Mouse (Mus musculus) urinary bladder, adult 2 months (tissue): ENCODE measurements around the gene Gck. TPM values are rescaled to one million over a fixed set of nuclear protein-coding genes. Genes with fewer than 3 reads are reported as not detected.

Source experiments
- DNase-seq: peaks from one replicate; pipeline ENCODE4 v3.0.0; 2022; ENCODE audit warnings: low spot score
- polyA plus RNA-seq: library from polyadenylated mRNA; depleted of rRNA; stranded (reverse); fragments of >200 nt; gene quantifications from 2 replicates; pipeline ENCODE4 v1.2.3, GENCODE M21; 2012; rRNA removed

The Gck gene
- polyA plus RNA-seq = 0.03 and 0.08 TPM in 2 replicates

DNA sequence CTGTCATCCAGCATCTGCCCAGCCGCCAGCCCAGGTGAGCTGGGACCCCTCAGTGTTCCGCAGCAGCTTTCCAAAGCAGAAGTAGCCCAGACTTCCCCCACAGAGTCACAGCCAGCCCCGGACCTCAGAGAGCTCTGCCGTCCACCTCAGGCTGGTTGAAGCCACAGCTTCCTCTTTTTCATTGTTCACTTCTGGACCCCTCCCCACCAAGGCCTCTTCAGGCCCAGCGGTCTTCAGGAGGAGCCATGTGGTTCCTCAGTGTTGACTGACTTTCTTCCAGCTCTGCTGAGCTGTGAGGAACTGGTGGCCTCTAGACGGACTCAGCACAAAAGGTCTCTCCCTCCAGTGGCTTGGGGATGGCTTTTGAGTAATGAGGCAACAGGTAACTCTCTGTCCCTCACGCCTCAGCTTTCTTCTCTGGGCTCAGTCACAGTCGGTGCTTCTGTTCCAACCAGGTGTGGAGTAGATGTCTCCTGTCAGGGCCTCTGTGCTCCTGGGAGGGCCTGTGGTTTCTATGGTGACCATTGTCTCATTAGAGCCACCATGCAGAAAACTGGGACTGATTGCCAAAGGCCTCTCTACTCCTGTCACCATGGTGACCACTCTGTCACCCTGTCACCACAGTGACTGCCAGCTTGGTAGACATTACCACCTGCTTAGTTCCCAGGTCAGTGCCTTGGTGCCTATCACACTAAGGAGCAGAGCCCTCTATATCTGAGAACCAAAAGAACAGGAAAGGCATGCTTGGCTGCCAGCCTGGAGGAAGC is at the start of gene Gck:
Gene Gck, minus strand, starts transcription at position 496 of the 767 bp plus-strand sequence.
- DNase-seq = no peak

DNA sequence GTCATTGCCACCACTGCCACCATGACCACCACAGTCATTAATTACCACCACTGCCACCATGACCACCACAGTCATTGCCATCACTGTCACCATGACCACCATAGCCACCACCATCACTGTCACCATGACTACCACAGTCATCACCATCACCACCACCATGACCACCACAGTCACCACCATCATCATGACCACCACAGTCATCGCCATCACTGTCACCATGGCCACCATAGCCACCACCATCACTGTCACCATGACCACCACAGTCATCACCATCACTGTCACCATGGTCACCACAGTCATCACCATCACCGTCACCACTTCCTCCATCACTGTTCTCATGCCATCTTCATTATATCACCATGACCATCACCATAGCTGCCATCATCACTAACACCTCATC is 48.6 kb upstream of the Gck start:
- DNase-seq = no peak

DNA sequence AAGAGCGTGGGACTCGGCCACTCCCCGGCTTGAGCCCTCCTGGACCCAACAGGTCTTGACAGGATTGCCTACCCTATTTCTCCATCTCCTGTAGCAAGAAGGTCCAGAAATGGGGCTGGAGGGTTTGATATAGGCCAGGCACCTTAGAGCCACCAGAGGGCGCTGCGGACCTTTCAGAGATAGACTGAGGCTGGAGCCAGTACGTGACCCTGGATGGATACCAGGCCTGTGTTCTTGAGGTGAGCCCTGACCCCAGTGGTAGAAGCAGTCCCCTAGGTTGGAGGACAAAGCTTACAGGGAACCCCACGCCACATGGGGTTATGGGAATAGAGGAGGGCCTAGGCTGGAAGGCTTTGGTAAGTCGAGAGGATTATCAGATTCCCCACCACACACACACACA is 46.1 kb upstream of the Gck start:
- peak; percentile 78 for DNase-seq

DNA sequence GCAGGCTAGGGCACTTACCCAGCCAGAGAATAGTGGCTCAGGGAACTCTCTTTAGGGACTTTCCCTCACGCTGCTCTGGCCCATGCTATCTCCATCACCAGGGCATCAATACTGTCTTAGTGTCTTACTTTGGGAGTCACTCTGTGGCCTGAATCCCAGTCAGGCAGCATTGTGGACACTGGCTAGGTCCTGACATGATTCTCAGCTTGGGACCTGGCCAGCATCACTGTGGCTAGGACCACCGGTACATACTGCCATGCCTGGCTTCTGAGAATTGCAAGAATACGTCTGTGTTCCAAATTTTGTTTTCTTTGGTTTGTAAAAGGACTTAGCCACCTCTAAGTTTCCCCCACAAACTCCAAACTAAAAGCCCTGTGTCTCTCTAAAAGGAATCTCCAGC is 45.0 kb upstream of the Gck start:
- DNase-seq = no peak

DNA sequence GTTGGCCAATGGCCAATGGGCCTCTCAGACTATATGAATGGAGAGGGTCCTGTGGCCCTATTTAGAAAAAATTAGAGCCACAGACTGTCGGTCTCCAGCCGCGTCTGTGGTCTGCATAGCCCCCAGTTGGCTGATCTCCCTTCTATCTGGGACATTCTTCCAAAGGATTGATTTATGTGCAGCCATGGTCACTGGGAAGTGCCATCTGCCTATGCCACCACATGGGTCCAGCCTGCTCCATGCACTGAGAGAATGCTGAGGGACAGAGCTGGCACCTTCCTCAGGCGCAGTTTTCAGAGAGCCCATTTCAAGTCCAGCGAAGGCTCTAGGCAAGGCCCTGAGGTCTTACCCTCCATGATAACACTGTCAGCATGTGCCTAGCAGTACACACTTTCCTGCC is 44.3 kb upstream of the Gck start:
- DNase-seq = no peak

DNA sequence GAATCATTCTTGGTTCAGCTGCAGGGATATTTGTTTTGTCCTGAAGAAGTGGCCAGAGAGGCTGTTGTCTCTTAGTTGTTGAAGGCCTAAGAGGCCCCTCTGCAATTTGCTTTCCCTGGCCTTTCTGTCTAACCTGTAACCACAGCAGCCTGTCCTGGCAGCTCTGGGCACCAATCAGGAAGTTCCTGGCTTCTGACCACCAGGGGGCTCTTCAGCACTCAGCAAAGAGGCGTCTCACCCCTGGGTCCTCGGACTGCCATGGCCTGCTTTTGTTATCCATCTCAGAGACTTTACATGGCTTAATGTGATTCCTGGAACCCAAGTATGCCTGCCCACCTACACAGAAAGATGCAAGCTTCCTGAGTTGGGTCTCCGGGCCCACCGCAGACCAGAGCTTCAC is 41.0 kb upstream of the Gck start:
- DNase-seq = no peak

DNA sequence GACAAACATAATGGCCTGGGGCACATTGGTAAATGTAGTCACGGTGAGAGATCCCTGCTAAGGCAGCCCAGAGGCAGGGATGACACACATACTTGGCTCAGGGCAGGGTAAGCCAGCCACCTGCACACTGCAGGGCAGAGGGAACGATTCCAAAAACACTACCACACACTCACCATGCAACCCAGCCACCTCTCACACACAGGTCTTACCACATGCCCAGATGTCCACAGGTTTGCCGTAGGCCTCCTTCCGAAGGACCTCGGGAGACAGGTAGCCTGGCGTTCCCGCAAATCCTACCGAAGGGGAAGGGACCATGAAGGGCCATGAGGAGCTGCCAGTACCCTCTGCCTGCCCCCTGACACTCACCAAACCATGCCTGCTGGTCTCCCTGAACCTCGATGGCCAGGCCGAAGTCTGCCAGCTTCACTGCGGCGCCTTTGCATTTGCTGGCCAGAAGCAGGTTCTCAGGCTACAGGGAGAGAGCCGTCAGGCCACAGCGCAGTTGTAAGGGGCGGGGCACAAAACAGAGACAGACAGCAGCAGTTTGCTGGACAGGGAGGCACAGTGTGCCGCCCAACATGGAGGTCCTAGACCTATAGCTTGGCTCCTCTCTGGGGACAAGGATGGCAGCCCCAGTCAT is 40.2 kb upstream of the Gck start:
- DNase-seq = no peak

DNA sequence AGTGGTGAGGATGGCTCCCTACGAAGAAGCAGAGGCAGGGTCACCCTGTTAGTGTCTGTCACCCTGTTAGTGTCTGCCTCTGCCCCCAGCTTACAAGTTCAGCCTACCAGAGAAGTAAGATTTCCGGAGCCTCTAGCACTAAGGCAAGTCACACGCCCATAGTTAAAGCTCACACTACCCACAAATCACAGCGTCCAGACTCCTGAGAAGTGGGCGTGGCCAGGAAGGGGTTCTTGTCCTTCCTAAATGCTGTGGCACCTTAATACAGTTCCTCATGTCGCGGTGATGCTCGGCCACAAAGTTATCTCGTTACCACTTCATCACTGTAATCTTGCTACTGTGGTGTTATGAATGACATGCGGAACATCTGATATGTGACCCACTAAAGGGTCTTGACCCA is 38.2 kb upstream of the Gck start:
- DNase-seq = no peak

DNA sequence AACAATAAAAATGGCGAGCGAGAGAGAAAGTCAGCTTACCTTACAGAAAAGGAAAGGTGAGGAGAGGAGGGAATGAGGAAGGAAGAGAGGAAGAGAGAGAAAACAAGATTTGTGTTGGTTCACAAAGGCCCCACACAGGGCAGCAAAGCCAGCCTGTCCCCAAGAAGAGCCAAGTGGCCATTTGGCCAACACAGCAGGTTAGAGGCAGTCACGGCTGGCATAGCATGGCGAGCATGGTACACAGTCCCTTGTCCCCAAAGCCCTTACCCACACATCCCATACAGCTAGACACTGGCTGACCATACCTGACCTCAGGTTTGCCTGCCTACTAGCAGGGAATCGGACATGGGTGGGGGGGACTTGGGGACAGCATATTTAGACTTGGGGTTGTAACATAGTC is 33.7 kb upstream of the Gck start:
- DNase-seq = no peak

DNA sequence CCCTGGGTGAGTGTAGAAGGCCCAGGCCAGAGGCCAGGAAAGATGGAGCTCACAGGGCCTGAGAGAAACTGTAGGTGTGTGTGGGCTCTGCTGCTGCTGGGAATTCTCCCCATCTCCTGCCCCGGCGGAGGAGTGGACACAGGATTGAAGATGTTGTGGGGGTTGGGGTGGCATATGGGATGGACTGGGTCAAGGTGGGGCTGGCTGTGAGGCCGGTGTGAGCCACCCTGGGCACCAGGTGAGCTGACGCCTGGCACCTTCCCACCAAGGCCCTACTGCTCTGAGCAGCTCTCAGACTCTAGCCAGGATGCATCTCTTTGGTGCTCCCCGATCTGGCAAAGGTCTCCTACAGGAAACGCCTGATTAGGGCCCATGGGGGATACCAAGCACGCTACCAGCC is 31.4 kb upstream of the Gck start:
- DNase-seq = no peak

DNA sequence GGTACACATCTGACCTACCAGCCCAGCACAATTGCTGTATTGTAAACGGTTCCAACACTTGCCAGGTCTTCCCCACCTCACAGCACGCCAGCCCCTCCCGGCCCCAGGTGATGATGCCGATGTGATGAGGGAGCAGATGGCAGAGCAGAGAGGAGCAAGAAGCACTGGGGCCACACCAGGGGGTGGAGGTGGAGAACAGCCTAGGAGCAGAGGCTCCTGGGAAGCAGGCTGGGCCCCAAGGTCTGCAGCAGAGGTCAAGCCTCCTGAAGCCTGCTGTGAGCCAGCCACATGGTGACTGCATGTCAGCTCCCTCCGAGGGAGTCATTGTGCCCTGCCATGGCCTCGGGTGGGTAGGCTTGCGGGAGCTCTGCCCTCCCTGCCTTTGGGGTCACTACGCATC is 30.7 kb upstream of the Gck start:
- no peak for DNase-seq

DNA sequence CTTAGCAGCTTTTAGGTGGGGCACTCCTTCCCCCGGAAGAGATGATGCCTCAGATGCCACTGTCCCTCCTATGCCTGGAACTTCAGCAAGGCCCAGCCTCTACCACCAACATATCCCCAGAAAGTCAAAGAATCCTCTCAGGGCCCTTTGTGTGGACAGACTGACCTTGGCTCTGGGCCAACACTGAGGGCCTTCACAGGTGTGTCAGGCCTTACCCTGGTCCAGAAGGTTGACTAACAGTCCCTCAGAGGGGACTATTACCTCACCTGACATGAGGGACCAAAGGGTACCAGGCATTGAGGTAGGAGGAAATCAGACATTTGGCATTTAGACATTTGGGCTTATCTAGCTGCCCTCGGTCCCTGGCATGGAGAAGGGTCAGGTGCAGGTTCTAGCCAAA is 30.2 kb upstream of the Gck start:
- no peak for DNase-seq

DNA sequence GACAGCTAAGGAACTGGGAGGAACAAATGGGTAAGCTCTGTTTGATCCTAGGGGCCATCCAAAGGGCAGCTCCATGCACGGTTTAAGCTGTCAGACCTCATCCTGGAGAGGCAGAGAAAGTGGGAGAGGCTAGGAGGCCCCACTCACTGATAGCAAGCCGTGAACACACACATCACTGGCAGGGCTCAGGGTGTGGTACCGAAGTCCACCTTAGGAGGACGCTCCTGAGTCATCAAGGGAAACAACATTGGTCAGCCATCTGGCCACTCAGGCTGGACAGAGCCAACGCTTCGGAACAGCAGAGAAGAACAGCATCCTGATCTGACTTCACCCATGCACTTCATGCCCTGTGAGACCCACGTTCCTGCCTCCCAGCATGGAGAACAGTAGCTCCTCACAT is 29.2 kb upstream of the Gck start:
- DNase-seq = no peak

DNA sequence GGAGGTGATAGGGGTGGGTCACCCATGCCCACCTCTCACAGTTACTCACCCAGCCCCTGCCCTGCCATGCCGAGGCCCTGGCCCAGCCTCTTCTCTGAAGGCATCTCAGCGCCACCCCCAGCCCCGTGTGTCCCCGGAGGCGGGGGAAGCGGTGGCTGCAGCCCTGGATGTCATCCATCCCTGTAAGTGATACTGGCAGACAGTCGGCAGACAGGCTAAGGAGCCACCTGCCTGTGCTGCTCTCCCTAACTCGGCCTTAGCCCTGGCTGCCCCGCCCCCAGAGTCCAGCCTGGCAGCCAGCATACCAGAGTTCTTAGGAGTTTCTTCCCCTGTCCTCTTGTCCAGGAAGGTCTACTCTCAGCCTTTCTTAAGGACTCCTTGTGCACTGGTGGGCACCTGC is 26.2 kb upstream of the Gck start:
- DNase-seq = no peak

DNA sequence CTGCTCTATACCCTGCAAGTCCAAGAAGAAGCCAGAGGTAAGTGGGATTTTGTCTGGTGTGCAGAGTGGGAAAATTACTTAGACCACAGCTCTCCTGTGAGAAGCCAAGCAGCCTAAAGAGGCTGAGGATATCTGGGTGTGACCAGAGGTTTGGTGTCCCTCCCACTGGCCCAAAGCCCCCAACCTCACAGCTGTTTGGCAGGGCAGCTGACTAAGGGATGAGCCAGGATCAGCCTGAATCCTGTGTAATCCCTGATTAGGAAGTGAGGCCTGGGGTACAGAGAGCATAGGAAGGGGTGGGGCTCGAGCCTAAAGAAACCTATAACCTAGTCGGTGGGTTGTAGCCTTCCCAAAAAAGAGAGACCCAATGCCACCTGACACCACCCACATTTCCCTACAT is 25.2 kb upstream of the Gck start:
- DNase-seq = no peak

DNA sequence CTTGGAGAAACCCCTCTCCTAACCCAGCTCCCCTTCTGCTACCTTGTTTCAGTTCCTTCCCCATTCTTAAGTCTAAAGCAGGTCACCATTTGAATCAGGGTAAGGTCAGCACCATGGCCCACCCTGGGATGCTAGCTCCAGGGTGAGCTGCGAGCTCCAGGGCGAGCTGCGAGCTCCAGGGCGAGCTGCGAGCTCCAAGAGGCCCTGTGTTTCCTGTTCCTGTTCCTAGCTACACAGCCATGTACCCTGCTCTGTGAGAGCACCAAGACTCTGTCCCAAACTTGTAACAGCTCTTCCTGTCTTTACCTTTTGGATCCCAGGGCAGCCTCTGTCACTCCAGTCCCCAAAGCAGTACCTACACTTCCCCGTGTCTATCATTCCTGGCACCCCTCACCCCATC is 24.2 kb upstream of the Gck start:
- no peak for DNase-seq

DNA sequence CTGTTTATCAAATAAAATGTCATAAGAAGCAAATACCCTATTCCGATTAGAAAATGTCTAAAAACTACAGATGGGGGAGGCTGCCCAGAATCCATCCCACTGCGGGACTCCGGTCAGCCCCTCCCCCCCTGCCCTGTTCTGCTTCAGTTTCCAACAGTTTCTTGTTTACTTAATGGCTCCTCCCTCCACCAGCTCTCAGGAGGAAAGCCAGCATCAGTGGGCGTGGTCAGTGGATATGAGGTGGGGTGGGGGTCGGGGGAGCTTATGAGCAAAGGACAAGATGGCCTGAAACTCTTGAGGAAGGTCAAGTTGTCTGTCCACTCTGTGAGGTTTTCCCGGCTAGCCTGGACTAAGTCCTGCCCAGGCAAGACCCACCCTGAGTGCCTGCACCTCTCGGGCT is 23.3 kb upstream of the Gck start:
- DNase-seq = no peak

DNA sequence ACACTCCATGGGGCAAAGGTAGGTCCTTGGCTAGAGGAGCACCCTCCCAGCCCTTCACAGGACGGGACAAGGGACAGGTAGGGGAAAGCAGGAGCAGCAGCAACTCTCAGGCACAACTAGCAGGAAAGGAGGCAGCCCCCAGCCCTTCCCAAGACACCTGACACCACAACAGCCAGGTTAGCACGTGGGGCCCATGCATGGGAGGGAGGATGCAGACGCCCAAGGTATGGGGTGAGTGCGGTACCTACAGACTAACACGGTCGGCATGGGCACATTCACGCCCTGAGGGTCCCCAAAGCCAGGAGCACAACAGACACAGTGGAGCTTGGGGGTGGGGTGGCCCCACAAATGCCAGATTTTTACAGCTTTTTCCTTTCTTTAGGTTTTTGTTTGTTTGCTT is 21.3 kb upstream of the Gck start:
- DNase-seq = no peak

DNA sequence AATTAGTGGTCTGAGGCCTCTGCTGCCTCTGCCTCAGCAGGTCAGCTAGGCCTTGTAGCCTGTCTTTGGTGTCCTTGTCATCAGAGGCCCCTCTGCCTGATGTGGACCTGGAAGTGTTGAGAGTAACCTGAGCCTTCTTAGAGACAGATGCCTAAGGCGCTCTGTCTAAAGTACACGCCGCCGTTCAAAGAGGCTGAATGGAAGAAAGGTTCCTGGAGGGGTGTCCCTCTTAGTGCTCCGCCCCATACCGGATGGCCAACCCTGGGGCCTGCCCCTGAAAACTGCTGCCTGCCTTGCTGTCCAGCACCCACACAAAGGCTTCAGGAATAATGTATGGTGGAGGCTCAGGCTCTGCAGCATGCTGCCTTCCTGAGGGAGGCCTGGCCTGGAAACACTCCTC is 18.3 kb upstream of the Gck start:
- no peak for DNase-seq

DNA sequence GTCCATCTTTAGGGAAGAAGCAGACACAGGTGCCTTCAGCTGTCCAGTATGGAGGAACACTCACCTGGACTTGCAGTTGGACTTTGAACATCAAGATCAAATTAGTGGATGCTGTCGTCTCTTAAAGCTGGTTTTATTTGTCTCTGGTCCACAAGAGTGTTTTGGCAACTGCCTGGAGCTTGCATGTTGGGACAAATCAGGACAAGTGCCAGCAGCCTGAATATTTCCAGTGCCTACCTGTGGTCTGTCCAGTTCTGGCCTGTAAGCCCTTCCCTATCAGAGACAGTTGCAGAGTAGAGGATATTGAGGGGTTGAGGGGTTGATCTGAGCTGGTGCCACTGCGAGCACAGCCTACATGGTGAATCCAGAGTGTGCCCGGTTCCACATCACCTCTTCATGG is 16.9 kb upstream of the Gck start:
- DNase-seq = no peak

DNA sequence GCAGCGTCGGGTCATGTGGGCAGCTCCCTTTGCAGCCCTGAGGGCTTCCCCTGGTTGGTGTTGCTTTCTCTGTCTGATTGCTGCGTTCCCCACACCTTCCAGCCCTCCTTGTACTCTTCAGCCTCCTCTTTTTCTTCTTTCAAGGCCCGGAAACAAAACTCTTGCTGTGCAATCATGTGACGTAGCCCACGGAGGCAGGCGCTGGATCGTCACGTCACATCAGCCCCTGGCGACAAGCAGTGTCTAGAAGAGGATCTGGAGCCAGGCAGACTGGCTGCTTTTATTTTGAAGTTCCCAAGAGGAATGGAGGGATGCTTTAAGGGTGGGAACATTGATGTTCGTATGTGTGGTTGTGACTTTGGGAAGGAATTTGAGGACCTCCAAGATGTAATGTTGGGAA is 16.0 kb upstream of the Gck start:
- DNase-seq = no peak

DNA sequence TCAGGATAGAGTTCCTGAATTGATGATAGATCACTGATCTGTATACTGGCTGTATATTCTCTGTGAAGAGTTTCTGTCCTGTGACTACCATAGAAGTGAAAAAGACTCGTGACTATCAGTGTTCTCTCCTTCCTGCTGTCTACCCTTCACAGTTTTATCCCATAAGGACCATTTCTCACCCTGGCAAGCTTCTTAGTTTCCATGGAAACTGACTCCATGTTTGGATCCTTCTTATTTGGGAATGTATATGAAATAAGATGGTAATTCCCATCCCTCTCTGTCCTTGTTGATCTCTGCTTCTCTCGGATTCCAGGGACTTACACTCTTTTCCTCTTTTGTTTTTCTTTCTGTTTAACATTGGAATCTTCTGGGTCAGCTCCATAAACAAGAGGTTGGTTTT is 10.2 kb upstream of the Gck start:
- DNase-seq = no peak

DNA sequence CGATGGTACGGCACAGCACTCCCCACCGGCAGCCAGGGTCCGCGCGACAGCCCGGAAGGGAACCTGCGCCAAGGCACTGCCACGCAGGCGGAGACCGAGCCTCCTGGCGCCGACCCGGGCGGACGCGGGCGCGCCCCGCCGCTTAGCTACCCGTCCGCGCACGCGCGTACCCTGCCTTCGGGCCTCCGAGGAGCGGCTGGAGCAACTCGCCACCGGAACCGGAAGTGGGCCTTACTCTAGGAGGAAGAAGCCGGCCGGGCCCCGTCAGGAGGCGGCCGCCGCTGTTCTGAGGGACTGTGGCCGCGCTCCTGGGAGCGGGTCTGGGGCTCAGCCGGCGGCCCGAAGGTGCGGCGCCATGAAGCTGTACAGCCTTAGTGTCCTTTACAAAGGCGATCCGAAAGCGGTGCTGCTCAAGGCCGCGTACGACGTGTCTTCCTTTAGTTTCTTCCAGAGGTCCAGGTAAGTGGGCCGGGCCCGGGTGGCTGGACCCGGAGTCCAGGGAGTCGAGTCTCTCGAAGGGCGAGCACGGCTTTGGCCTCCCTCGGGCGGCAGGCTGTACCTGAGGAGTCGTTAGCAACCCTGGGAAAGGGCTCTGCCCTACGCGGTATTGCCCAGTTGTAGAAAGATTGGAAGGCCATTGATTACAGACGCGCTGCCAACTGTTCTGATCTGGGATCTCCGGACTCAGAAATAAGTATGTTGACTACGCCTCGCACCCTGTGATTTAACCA is 5.8 kb upstream of the Gck start, which contains the start of gene Ykt6:
Gene Ykt6, plus strand, starts transcription at position 148 of the 731 bp plus-strand sequence.
- DNase-seq = peak; percentile 92
